Mouse (Mus musculus) G1E (cell line): ENCODE measurements around the gene Abcg8.

Experiments used
- CTCF ChIP-seq: IDR thresholded peaks from 2 replicates; pipeline ENCODE4 v1.5.1; 2012; ENCODE audit warnings: low read depth, low read length, inconsistent platforms, mixed read lengths
- GATA1 ChIP-seq: IDR thresholded peaks from 2 replicates; pipeline ENCODE4 v1.6.1; 2012; ENCODE audit warnings: borderline replicate concordance, low read length, inconsistent platforms, mixed read lengths
- GATA2 ChIP-seq: IDR thresholded peaks from 2 replicates; pipeline ENCODE4 v1.6.1; 2012; ENCODE audit warnings: low read depth, low read length, inconsistent platforms, borderline replicate concordance
- POLR2AphosphoS5 ChIP-seq: IDR thresholded peaks from 2 replicates; pipeline ENCODE4 v1.6.1; 2012; ENCODE audit warnings: low read depth, low read length, inconsistent platforms; ENCODE audit not compliant: insufficient replicate concordance
- TAL1 ChIP-seq: conservative IDR thresholded peaks from 2 replicates; pipeline ENCODE4 v1.6.1; 2012; ENCODE audit warnings: low read depth, low read length, inconsistent platforms, mixed read lengths

GRCm38 (mm10) chr17:84684284-84684683, 8.2 kb downstream of the Abcg8 start:
- TF ChIP-seq CTCF (no peak), TAL1 (no peak), GATA2 (no peak), GATA1 (no peak), POLR2AphosphoS5 (no peak)
